Mouse (Mus musculus) embryonic fibroblast, embryonic 13.5 days (primary cell): Measurements from ENCODE around the gene Abhd6.

ENCODE experiments used
- CTCF ChIP-seq: IDR thresholded peaks from 2 replicates; pipeline ENCODE4 v1.5.1; 2011; ENCODE audit warnings: mild to moderate bottlenecking, control low read depth, low read length, moderate library complexity, borderline replicate concordance; ENCODE audit not compliant: insufficient read depth
- POLR2A ChIP-seq: IDR thresholded peaks from 2 replicates; pipeline ENCODE4 v1.6.1; 2011; ENCODE audit warnings: low read depth, mild to moderate bottlenecking, control low read depth, low read length, moderate library complexity

GRCm38 (mm10) chr14:8016951-8017350, 14.2 kb downstream of the Abhd6 start:
- TF ChIP-seq POLR2A = no peak
- no peak for TF ChIP-seq CTCF
